Mouse (Mus musculus): ENCODE results near the gene Nwd2.

Nwd2 gene

DNA sequence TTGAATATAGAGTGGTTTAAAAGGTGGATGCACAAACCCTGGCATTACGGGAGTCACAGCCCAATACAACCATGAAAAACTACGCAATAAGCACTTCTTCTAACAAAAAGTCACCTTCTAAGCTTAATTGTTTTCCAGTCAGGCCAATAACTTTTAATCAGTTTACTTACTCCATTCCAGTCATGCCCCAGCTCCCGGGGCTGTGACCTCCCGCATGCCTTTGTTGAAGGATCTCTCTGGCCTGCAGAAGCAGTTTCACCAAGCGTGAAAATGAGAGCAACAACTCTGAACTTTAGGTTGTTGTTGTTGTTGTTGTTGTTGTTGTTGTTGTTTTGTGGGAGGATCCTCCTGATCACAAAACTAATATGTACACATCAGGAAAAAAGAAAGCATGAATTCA lies 185.1 kb downstream of the Nwd2 start:
- DNase-seq = no peak

- no peak for DNase-seq
Observed at GRCm38 (mm10) chr5:63834435-63834834, 185.5 kb downstream of the Nwd2 start.

DNA sequence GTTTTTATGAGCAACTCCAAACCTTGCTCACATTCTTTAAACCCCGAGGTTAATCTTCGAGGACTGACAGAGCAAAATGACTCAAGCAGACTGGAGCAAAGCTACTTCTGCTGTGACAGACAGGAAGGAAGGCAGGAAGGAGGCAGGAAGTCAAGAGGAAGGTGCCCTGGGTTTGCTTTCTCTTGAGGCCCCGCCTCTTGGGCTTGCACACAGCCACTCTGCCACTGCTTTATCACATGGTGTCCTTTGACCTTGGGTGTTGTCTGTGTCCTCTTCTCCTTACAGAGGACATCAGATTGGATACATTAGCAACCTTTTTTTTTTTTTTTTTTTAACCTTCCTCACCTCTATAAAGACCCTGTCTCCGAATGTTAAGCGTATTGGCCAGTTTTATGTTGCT lies 188.2 kb downstream of the Nwd2 start:
- no peak for DNase-seq

DNA sequence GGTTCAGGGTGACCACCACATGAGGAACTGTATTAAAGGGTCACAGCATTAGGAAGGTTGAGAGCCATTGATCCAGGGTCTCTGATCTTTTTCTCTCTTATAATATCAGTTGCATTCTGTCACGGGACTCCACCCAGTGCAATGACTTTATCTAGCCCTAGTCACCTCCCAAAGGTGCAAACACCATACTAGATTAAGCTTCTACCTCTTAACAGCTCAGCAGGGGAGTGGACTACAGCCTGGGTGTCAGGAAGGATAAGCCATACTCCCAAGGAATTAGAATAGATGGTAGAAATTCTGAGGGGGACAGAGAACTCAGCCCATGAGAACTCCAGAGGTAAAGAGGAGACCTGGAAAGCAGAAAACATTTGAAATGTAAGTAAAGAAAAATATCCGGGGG lies 188.9 kb downstream of the Nwd2 start:
- DNase-seq = no peak

DNA sequence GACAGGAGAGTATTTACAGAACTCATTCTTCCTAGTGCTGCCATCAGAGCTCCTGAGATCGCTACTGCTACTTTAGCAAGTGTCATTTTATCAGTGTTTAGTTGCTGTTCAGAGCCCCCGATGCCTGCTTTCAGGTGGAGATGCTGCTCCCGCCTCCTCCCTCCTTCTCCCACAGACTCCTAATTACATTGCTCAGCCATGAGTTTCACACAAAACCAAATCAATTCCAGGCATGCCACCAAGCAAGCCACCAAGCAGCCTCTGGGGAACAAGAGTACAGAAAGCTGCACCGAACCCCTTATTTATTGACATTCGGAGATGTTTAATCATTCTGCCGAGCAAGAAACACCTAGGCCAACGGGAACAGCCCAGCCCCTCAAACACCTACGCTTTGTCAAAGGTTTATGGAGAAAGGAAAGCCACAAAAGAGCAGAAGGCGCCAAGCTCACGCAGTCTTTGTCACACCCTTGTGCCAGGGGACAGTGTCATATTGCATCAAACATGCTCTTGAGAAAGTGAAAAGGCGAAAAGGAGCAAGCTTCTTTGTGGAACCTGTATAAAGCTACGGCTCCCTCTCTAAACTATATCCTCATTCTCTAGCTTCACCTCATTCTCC lies 191.0 kb downstream of the Nwd2 start:
- no peak for DNase-seq

- DNase-seq = no peak
Observed at GRCm38 (mm10) chr5:63847080-63847479, 198.2 kb downstream of the Nwd2 start.

GRCm38 (mm10) chr5:63847541-63848226 lies 198.8 kb downstream of the Nwd2 start:
- DNase-seq = no peak

DNA sequence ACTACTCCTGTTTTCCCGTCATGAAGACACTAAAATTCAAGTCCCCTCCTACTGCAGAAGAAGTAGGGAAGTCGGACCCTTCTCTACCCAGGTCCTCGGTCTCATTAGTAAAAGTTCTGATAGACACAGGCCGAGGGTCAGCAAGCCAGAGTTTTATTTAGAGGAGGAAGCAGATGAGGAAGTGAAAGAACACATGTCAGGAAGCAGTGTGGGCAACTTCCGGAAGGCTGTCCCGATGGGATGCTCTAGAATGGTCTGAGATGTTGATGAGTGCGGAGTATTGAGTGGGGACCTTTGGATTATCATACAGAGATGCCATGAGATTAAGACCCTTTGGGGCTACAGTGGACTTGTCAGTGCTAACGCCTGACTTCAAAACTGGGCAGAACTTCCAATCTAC lies 210.0 kb downstream of the Nwd2 start:
- DNase-seq = no peak

Data from cerebellum, adult 11-12 months (tissue).